In the genomic region with DNA sequence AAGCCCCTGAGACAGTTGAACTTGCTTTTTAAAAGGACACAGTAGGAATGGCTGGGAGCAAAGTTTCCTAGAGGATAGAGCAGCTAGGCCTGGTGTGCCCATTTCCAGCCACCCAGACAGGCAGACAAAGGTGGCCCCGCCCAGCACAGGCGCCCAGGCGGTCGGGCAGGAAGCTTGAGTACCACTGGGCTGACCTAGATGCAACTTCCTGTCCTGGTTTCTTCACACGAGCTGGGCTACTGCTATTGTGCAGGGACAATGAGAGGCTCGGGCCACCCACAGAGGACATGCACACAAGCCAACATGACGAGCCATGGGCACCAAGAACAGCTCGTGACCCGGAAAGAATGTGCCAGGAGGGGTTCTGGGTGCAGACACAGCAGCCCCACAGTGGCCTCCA, we compare ENCODE assay signal across 8 mouse cellular contexts.
DNase-seq lines count a peak whose midpoint lies in the region; ATAC-seq and TF ChIP-seq lines count a peak whose summit lies in the region.

No protein-coding gene starts in this region.

- DNase-seq in forebrain, embryonic 14.5 days (ENCODE audit: low spot score): no peak
- peak; percentile 23 for DNase-seq in adrenal gland, adult 8-10 months
- no peak for DNase-seq in heart, postnatal 0 days (ENCODE audit: low spot score)
- peak; percentile 68 for DNase-seq in kidney, postnatal 10 days
- DNase-seq in embryo, embryonic 10 days (ENCODE audit: low spot score): no peak
- no peak for DNase-seq in embryo, embryonic 10.5 days (ENCODE audit: low spot score)

- ATAC-seq in forebrain, embryonic 12.5 days (ENCODE audit: low FRiP score): no peak
- no peak for ATAC-seq in forebrain, embryonic 14.5 days
- peak; percentile 34; the same call in 1 of the 2 replicates for ATAC-seq in heart, postnatal 0 days (ENCODE audit: insufficient read depth, low read depth)
- peak; percentile 79 for ATAC-seq in monocyte, adult 5-6 weeks (replicated peaks; ENCODE audit: insufficient number of reproducible peaks, low FRiP score, low TSS enrichment, poor library complexity, severe bottlenecking)

- 0 out of 2 replicates have a peak overlapping the region, but pooled peaks have one; percentile 32 for H3K27ac ChIP-seq in forebrain, embryonic 12.5 days
- no peak overlapping the region; the same call in 1 of the 2 replicates for H3K27ac ChIP-seq in forebrain, embryonic 14.5 days (ENCODE audit: low read depth, low read length)
- H3K27ac ChIP-seq in heart, postnatal 0 days (ENCODE audit: low read depth): peak overlapping the region; percentile 54; the same call in 1 of the 2 replicates

- TF ChIP-seq EP300 in heart, postnatal 0 days (IDR thresholded peaks at IDR 0.05; ENCODE audit: low read depth): no peak

- no peaks in the 10 kb centered on the region for H3K9me3 ChIP-seq in forebrain, embryonic 12.5 days
- no peaks in the 10 kb centered on the region for H3K9me3 ChIP-seq in forebrain, embryonic 14.5 days (replicated peaks; ENCODE audit: control insufficient read depth, low read length)
- no peaks in the 10 kb centered on the region for H3K9me3 ChIP-seq in heart, postnatal 0 days (replicated peaks; ENCODE audit: control insufficient read depth, low read length)

- WGBS in forebrain, embryonic 12.5 days: 49% methylated on average over 9 of the region's 9 CpGs
- WGBS in forebrain, embryonic 14.5 days: 41% methylated on average over 9 of the region's 9 CpGs
- 59% methylated on average over 9 of the region's 9 CpGs for WGBS in heart, postnatal 0 days

- no peak overlapping the region for H3K4me2 ChIP-seq in forebrain, embryonic 12.5 days
- no peak overlapping the region for H3K4me2 ChIP-seq in forebrain, embryonic 14.5 days (ENCODE audit: low read length)
- H3K4me2 ChIP-seq in heart, postnatal 0 days (ENCODE audit: low read depth, low read length): no peak overlapping the region

- no peak for TF ChIP-seq CTCF in heart, postnatal 0 days (IDR thresholded peaks at IDR 0.05; ENCODE audit: low read depth)

- no peaks in the 10 kb centered on the region for H3K27me3 ChIP-seq in forebrain, embryonic 12.5 days
- no peaks in the 10 kb centered on the region for H3K27me3 ChIP-seq in forebrain, embryonic 14.5 days (replicated peaks; ENCODE audit: control insufficient read depth, insufficient read depth, low read length)
- no peaks in the 10 kb centered on the region for H3K27me3 ChIP-seq in heart, postnatal 0 days (ENCODE audit: control insufficient read depth, insufficient read depth, low read length)

- H3K4me1 ChIP-seq in forebrain, embryonic 12.5 days: peaks cover 45% of the 10 kb centered on the region
- peaks cover 14% of the 10 kb centered on the region for H3K4me1 ChIP-seq in forebrain, embryonic 14.5 days (ENCODE audit: control insufficient read depth, insufficient read depth, low read length)
- H3K4me1 ChIP-seq in heart, postnatal 0 days (ENCODE audit: control insufficient read depth, insufficient read depth): no peaks in the 10 kb centered on the region

- no peak overlapping the region for H3K9ac ChIP-seq in forebrain, embryonic 12.5 days
- H3K9ac ChIP-seq in forebrain, embryonic 14.5 days (ENCODE audit: low read length): no peak overlapping the region
- H3K9ac ChIP-seq in heart, postnatal 0 days (replicated peaks; ENCODE audit: low read depth, low read length): no peak overlapping the region

- no peak overlapping the region for H3K4me3 ChIP-seq in forebrain, embryonic 12.5 days (replicated peaks)
- H3K4me3 ChIP-seq in forebrain, embryonic 14.5 days (ENCODE audit: low read depth, low read length): no peak overlapping the region
- no peak overlapping the region for H3K4me3 ChIP-seq in heart, postnatal 0 days (ENCODE audit: low read depth, low read length)

- H3K36me3 ChIP-seq in forebrain, embryonic 12.5 days (replicated peaks): 0 out of 2 replicates have a peak, but pooled peaks cover 3% of the 10 kb centered on the region
- no peaks in the 10 kb centered on the region for H3K36me3 ChIP-seq in forebrain, embryonic 14.5 days (ENCODE audit: control insufficient read depth, insufficient read depth, low read length)
- H3K36me3 ChIP-seq in heart, postnatal 0 days (replicated peaks; ENCODE audit: control insufficient read depth, insufficient read depth, low read length): no peaks in the 10 kb centered on the region

Comparison
In these comparisons a context has a peak if more than half of its experiments do, and no peak if none do; other contexts are left out.
1. ATAC-seq: peak in heart, postnatal 0 days (single experiment) and monocyte, adult 5-6 weeks (single experiment); none in forebrain, embryonic 12.5 days (single experiment) and forebrain, embryonic 14.5 days (single experiment).
2. DNase-seq: peak in adrenal gland, adult 8-10 months (single experiment) and kidney, postnatal 10 days (single experiment); none in forebrain, embryonic 14.5 days (single experiment), heart, postnatal 0 days (single experiment), embryo, embryonic 10 days (single experiment) and embryo, embryonic 10.5 days (single experiment).